Mouse (Mus musculus) cerebellum, adult 11 months (tissue): ENCODE data around the gene Arhgap8.
"Not testable (repeated sequence)": the region's sequence is repeated elsewhere in the genome, so short reads cannot be mapped to it uniquely, and the experiment has no call there.

Experiments
- DNase-seq: peaks from one replicate; pipeline ENCODE4 v3.0.0; 2022

Arhgap8 gene

GRCm38 (mm10) chr15:84738246-84738645, 18.4 kb downstream of the Arhgap8 start:
- DNase-seq = no peak

GRCm38 (mm10) chr15:84741573-84741972, 21.7 kb downstream of the Arhgap8 start:
- no peak for DNase-seq

GRCm38 (mm10) chr15:84743347-84743746, 23.5 kb downstream of the Arhgap8 start:
- no peak for DNase-seq

GRCm38 (mm10) chr15:84744308-84744707, 24.5 kb downstream of the Arhgap8 start:
- DNase-seq = no peak

- no peak for DNase-seq
Observed at GRCm38 (mm10) chr15:84745831-84746230, 26.0 kb downstream of the Arhgap8 start.

GRCm38 (mm10) chr15:84754987-84755386, 35.1 kb downstream of the Arhgap8 start:
- DNase-seq = peak; percentile 53

GRCm38 (mm10) chr15:84756426-84756825, 36.6 kb downstream of the Arhgap8 start:
- DNase-seq = no peak

- peak; percentile 32 for DNase-seq
Observed at GRCm38 (mm10) chr15:84758493-84758892, 38.6 kb downstream of the Arhgap8 start.

GRCm38 (mm10) chr15:84762712-84763422, 43.0 kb downstream of the Arhgap8 start:
- no peak for DNase-seq

GRCm38 (mm10) chr15:84763423-84763812, 43.6 kb downstream of the Arhgap8 start:
- no peak for DNase-seq

GRCm38 (mm10) chr15:84766621-84767020, 46.8 kb downstream of the Arhgap8 start:
- DNase-seq = no peak

- DNase-seq = not testable (repeated sequence)
Observed at GRCm38 (mm10) chr15:84768531-84768930, 48.7 kb downstream of the Arhgap8 start.

- DNase-seq = no peak
Observed at GRCm38 (mm10) chr15:84769641-84770341, 49.9 kb downstream of the Arhgap8 start.

- DNase-seq = peak; percentile 20
Observed at GRCm38 (mm10) chr15:84772191-84773111, 52.6 kb downstream of the Arhgap8 start.

GRCm38 (mm10) chr15:84775421-84776174, 55.7 kb downstream of the Arhgap8 start:
- DNase-seq = no peak

GRCm38 (mm10) chr15:84778587-84778986, 58.7 kb downstream of the Arhgap8 start:
- DNase-seq = no peak

GRCm38 (mm10) chr15:84784812-84785211, 65.0 kb downstream of the Arhgap8 start:
- DNase-seq = no peak

GRCm38 (mm10) chr15:84787161-84787560, 67.3 kb downstream of the Arhgap8 start:
- no peak for DNase-seq

- DNase-seq = no peak
Observed at GRCm38 (mm10) chr15:84793649-84794048, 73.8 kb downstream of the Arhgap8 start.

- DNase-seq = peak; percentile 40
Observed at GRCm38 (mm10) chr15:84800132-84800531, 80.3 kb downstream of the Arhgap8 start.

- DNase-seq = peak; percentile 77
Observed at GRCm38 (mm10) chr15:84803685-84804084, 83.8 kb downstream of the Arhgap8 start.

GRCm38 (mm10) chr15:84809275-84809952, 89.6 kb downstream of the Arhgap8 start:
- peak; percentile 43 for DNase-seq
